Mouse (Mus musculus): ENCODE data around the gene Acsm3. TPM values are rescaled to one million over a fixed set of nuclear protein-coding genes. Genes with fewer than 3 reads are reported as not detected.

Acsm3 gene
- 4.2 and 9.9 TPM in 2 replicates for polyA plus RNA-seq (2015; fragmentation: Nextera tagmentation; extraction: Ambion mirVana)

DNA sequence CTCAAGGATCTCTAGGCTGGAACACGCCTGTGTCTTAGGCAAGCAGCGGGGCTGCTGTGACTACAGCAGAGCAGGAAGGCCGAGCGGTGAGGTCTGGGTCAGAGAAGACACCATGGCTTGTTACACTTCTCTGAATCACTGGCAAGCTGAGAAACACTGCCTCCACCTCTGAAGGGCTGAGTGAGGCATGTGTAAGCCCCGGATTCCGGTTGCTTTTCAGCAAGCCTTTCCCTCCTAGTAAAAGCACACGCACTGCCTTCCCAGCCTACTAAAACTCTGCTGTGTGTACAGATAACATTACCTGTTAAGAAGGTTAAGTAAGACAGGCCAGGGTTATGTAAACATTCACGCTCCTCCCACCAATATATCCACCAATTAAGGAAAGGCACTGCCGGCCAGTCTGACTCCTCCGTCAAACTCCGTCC, at the start of gene Acsm3:
Gene Acsm3 (plus strand): TSS at position 397 of the 425 bp plus-strand sequence.

DNA sequence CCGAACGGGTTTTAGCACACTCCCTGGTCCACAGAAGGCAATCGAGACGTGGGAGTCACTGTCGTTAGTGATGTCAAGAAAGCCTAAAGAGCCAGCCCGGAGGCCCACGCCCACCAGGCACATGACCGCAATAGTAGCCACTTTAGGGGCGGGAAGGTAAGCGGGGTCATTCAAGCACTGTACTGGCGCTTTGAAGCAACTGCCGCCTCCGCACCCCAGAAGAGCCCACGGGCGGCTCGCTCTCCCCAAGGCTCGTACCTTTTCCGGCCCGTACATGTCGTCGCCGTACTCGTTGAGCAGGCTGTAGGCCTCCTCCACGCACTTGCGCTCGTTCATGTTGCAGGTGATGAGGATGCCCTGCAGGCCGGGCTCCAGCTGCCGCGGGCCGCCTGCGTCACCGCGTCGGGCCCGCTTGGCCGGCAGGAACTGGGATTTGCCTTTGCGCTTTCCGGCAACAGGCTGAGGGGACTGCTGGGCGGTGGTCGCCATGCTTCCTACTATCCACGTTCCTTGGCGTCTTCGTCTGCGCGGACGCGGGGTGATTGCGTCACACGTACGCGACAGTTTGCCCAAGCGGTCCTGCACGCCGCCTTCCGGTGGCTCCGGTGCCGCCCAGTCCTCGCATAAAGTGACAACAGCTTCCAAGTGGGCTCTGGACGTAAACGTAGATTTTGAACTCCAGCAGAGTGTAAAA, 40.3 kb upstream of the Acsm3 start, which contains the start of gene Thumpd1:
Gene Thumpd1 (minus strand): TSS at position 546 of the 694 bp plus-strand sequence.

DNA sequence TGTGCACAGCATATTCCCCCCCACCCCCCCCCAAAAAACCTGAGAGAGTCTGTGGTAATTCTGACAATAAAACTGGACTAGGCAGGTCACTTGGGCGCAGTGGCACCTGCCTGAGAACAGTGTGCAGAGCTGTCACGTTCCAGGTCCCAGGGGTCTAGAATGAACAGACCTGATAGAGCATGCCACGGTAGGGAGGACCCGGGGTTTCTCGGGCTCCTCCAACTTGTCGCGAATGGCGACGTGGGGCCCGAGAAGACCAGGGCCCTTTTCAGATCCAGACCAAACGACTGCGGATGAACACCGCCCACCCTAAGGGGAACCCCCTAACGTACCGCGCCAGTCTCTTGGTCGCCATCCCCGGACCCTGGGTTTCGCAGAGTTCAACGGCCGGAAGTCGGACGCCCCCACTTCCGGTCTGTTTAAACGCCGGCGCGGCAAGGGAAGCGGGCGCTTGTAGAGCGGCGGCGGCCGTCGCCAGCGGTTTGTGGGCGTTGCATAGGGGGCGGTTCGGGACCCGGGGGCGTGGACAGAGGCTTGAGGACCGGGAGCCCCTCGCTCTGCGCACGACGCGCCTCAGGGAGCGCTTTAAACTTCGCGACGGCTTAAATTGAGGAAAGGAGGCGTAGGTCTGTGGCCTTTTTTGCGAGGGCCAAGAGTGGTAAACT, 33.0 kb downstream of the Acsm3 start, which contains the start of the genes Rexo5 and Eri2:
Gene Rexo5 (plus strand): TSS at position 421 of the 665 bp plus-strand sequence.
Gene Eri2 (minus strand): TSS at position 473 of the 665 bp plus-strand sequence.

Other genes with a start within 250 kb of the Acsm3 start
- 0.29 and 0.36 TPM in 2 replicates for gene Acsm5, start 241.5 kb upstream of the Acsm3 start, polyA plus RNA-seq (2015; fragmentation: Nextera tagmentation; extraction: Ambion mirVana)
- gene Pdilt, start 237.4 kb upstream of the Acsm3 start, polyA plus RNA-seq (2015; fragmentation: Nextera tagmentation; extraction: Ambion mirVana) = not detected in 2 replicates
- 0.02 and 0.48 TPM in 2 replicates for gene Acsm2, start 206.6 kb upstream of the Acsm3 start, polyA plus RNA-seq (2015; fragmentation: Nextera tagmentation; extraction: Ambion mirVana)
- 1.2 and 1.4 TPM in 2 replicates for gene Acsm1, start 153.9 kb upstream of the Acsm3 start, polyA plus RNA-seq (2015; fragmentation: Nextera tagmentation; extraction: Ambion mirVana)
- gene Acsm4, start 70.9 kb upstream of the Acsm3 start, polyA plus RNA-seq (2015; fragmentation: Nextera tagmentation; extraction: Ambion mirVana) = not detected in 2 replicates
- 30.5 and 41.7 TPM in 2 replicates for gene Thumpd1, start 40.1 kb upstream of the Acsm3 start, polyA plus RNA-seq (2015; fragmentation: Nextera tagmentation; extraction: Ambion mirVana)
- 7.3 and 10.2 TPM in 2 replicates for gene Rexo5, start 33.1 kb downstream of the Acsm3 start, polyA plus RNA-seq (2015; fragmentation: Nextera tagmentation; extraction: Ambion mirVana)
- 8.0 and 12.4 TPM in 2 replicates for gene Eri2, start 33.1 kb downstream of the Acsm3 start, polyA plus RNA-seq (2015; fragmentation: Nextera tagmentation; extraction: Ambion mirVana)
- 11.8 and 13.8 TPM in 2 replicates for gene Lyrm1, start 134.9 kb downstream of the Acsm3 start, polyA plus RNA-seq (2015; fragmentation: Nextera tagmentation; extraction: Ambion mirVana)
- gene Dcun1d3, start 135.4 kb downstream of the Acsm3 start, polyA plus RNA-seq (2015; fragmentation: Nextera tagmentation; extraction: Ambion mirVana) = 5.4 and 6.3 TPM in 2 replicates

All from adrenal gland, postnatal 0 days (tissue).